8 mouse cellular contexts compared by ENCODE assay signal in genomic region chr5:24739141-24739753, GRCm38 (mm10). TPM values are rescaled to one million over a fixed set of nuclear protein-coding genes. Genes with fewer than 3 reads are reported as not detected.
DNase-seq lines count a peak whose midpoint lies in the region; ATAC-seq and TF ChIP-seq lines count a peak whose summit lies in the region.

No protein-coding gene starts in this region.

- no peak overlapping the region for H3K4me2 ChIP-seq in hindbrain, embryonic 15.5 days
- H3K4me2 ChIP-seq in hindbrain, embryonic 12.5 days (replicated peaks), result no peak overlapping the region
- H3K4me2 ChIP-seq in heart, embryonic 15.5 days, result peak overlapping the region; percentile 57
- H3K4me2 ChIP-seq in lung, postnatal 0 days (replicated peaks; ENCODE audit: low read depth, low read length), result peak overlapping the region; percentile 30

- H3K27ac ChIP-seq in hindbrain, embryonic 15.5 days (replicated peaks), result peak overlapping the region; percentile 23; the same call in 1 of the 2 replicates
- no peak overlapping the region for H3K27ac ChIP-seq in hindbrain, embryonic 12.5 days
- H3K27ac ChIP-seq in heart, embryonic 15.5 days, result peak overlapping the region; percentile 85
- peak overlapping the region; percentile 79 for H3K27ac ChIP-seq in lung, postnatal 0 days (ENCODE audit: low read length)

- H3K27me3 ChIP-seq in hindbrain, embryonic 15.5 days, result no peaks in the 10 kb centered on the region
- H3K27me3 ChIP-seq in hindbrain, embryonic 12.5 days, result no peaks in the 10 kb centered on the region
- H3K27me3 ChIP-seq in heart, embryonic 15.5 days, result no peaks in the 10 kb centered on the region
- H3K27me3 ChIP-seq in lung, postnatal 0 days (replicated peaks; ENCODE audit: insufficient read depth, low read length), result no peaks in the 10 kb centered on the region

- peak; percentile 42 for DNase-seq in adrenal gland, postnatal 25 days
- DNase-seq in kidney, postnatal 36 days, result peak; percentile 73 to 78
- peak; percentile 83 for DNase-seq in lung, postnatal 0 days (ENCODE audit: low spot score)
- peak; percentile 39 to 49 for DNase-seq in spleen, postnatal 14 days (ENCODE audit: low spot score in 2 of 2)
- DNase-seq in retina, embryonic 14.5 days (ENCODE audit: low spot score), result no peak

- TF ChIP-seq EP300 in lung, postnatal 0 days (IDR thresholded peaks at IDR 0.05), result no peak

- H3K9ac ChIP-seq in hindbrain, embryonic 15.5 days, result no peak overlapping the region
- no peak overlapping the region for H3K9ac ChIP-seq in hindbrain, embryonic 12.5 days
- no peak overlapping the region; the same call in 1 of the 2 replicates for H3K9ac ChIP-seq in heart, embryonic 15.5 days
- H3K9ac ChIP-seq in lung, postnatal 0 days (replicated peaks; ENCODE audit: low read depth), result no peak overlapping the region

- ATAC-seq in hindbrain, embryonic 15.5 days (ENCODE audit: low FRiP score, low read depth), result no peak
- no peak for ATAC-seq in hindbrain, embryonic 12.5 days (ENCODE audit: low FRiP score)
- ATAC-seq in heart, embryonic 15.5 days (replicated peaks; ENCODE audit: insufficient number of reproducible peaks, insufficient read depth, low FRiP score, low read depth), result peak; percentile 82
- peak; percentile 86 for ATAC-seq in lung, postnatal 0 days

- no peaks in the 10 kb centered on the region for H3K9me3 ChIP-seq in hindbrain, embryonic 15.5 days
- H3K9me3 ChIP-seq in hindbrain, embryonic 12.5 days (replicated peaks), result no peaks in the 10 kb centered on the region
- no peaks in the 10 kb centered on the region for H3K9me3 ChIP-seq in heart, embryonic 15.5 days (replicated peaks)
- no peaks in the 10 kb centered on the region for H3K9me3 ChIP-seq in lung, postnatal 0 days (ENCODE audit: low read length)

- no peak for TF ChIP-seq CTCF in lung, postnatal 0 days (IDR thresholded peaks at IDR 0.05)

- H3K36me3 ChIP-seq in hindbrain, embryonic 15.5 days, result no peaks in the 10 kb centered on the region
- no peaks in the 10 kb centered on the region for H3K36me3 ChIP-seq in hindbrain, embryonic 12.5 days
- no peaks in the 10 kb centered on the region for H3K36me3 ChIP-seq in heart, embryonic 15.5 days
- no peaks in the 10 kb centered on the region for H3K36me3 ChIP-seq in lung, postnatal 0 days (ENCODE audit: insufficient read depth, low read length)

- WGBS in hindbrain, embryonic 15.5 days, result 63% methylated on average over 15 of the region's 15 CpGs
- 64% methylated on average over 15 of the region's 15 CpGs for WGBS in hindbrain, embryonic 12.5 days
- WGBS in heart, embryonic 15.5 days, result 14% methylated on average over 15 of the region's 15 CpGs
- WGBS in lung, postnatal 0 days, result 36% methylated on average over 15 of the region's 15 CpGs

- H3K4me1 ChIP-seq in hindbrain, embryonic 15.5 days (replicated peaks), result no peaks in the 10 kb centered on the region
- H3K4me1 ChIP-seq in hindbrain, embryonic 12.5 days, result peaks cover 9% of the 10 kb centered on the region; the same call in 1 of the 2 replicates
- peaks cover 17% of the 10 kb centered on the region for H3K4me1 ChIP-seq in heart, embryonic 15.5 days (replicated peaks)
- no peaks in the 10 kb centered on the region for H3K4me1 ChIP-seq in lung, postnatal 0 days (ENCODE audit: insufficient read depth, low read depth, low read length)

- no peak overlapping the region for H3K4me3 ChIP-seq in hindbrain, embryonic 15.5 days
- no peak overlapping the region for H3K4me3 ChIP-seq in hindbrain, embryonic 12.5 days
- H3K4me3 ChIP-seq in heart, embryonic 15.5 days, result peak overlapping the region; percentile 11; the same call in 1 of the 2 replicates
- 0 out of 2 replicates have a peak overlapping the region, but pooled peaks have one; percentile 5 for H3K4me3 ChIP-seq in lung, postnatal 0 days (ENCODE audit: low read depth, low read length)

RNA-seq across cellular contexts. Expression of gene Wdr86, which starts 8.7 kb away (rescaled TPM):
- polyA plus RNA-seq in hindbrain, embryonic 15.5 days (2015; fragmentation: Nextera tagmentation; extraction: Ambion mirVana), result 7.7 and 8.2 TPM in 2 replicates
- 17.7 and 21.0 TPM in 2 replicates for polyA plus RNA-seq in hindbrain, embryonic 12.5 days (2016; fragmentation: Nextera tagmentation; extraction: Ambion mirVana)
- total RNA-seq in adrenal gland, postnatal 25 days (2021), result 3.2 and 3.6 TPM in 2 replicates
- polyA plus RNA-seq in heart, embryonic 15.5 days (2015; fragmentation: Nextera tagmentation; extraction: Ambion mirVana), result 4.6 and 8.1 TPM in 2 replicates
- polyA plus RNA-seq in lung, postnatal 0 days (2015; fragmentation: Nextera tagmentation; extraction: Ambion mirVana), result 11.0 and 12.5 TPM in 2 replicates

RNA-seq across cellular contexts. Expression of gene Crygn, which starts 18.6 kb away (rescaled TPM):
- polyA plus RNA-seq in hindbrain, embryonic 15.5 days (2015; fragmentation: Nextera tagmentation; extraction: Ambion mirVana), result 0.77 and 2.0 TPM in 2 replicates
- 4.7 TPM in 1 of 2 replicates, not detected in the other for polyA plus RNA-seq in hindbrain, embryonic 12.5 days (2016; fragmentation: Nextera tagmentation; extraction: Ambion mirVana)
- total RNA-seq in adrenal gland, postnatal 25 days (2021), result 2.4 TPM in 1 of 2 replicates, not detected in the other
- 2.5 TPM in 1 of 2 replicates, not detected in the other for polyA plus RNA-seq in heart, embryonic 15.5 days (2015; fragmentation: Nextera tagmentation; extraction: Ambion mirVana)
- polyA plus RNA-seq in lung, postnatal 0 days (2015; fragmentation: Nextera tagmentation; extraction: Ambion mirVana), result 5.8 TPM in 2 replicates

RNA-seq across cellular contexts. Expression of gene Nub1, which starts 53.9 kb away (rescaled TPM):
- polyA plus RNA-seq in hindbrain, embryonic 15.5 days (2015; fragmentation: Nextera tagmentation; extraction: Ambion mirVana), result 43.9 and 49.0 TPM in 2 replicates
- 40.3 and 42.3 TPM in 2 replicates for polyA plus RNA-seq in hindbrain, embryonic 12.5 days (2016; fragmentation: Nextera tagmentation; extraction: Ambion mirVana)
- 59.5 and 71.3 TPM in 2 replicates for total RNA-seq in adrenal gland, postnatal 25 days (2021)
- 21.6 and 28.2 TPM in 2 replicates for polyA plus RNA-seq in heart, embryonic 15.5 days (2015; fragmentation: Nextera tagmentation; extraction: Ambion mirVana)
- 33.0 and 34.5 TPM in 2 replicates for polyA plus RNA-seq in lung, postnatal 0 days (2015; fragmentation: Nextera tagmentation; extraction: Ambion mirVana)

Comparison
In these comparisons a context has a peak if more than half of its experiments do, and no peak if none do; other contexts are left out.
1. ATAC-seq: peak in heart, embryonic 15.5 days (single experiment) and lung, postnatal 0 days (single experiment); none in hindbrain, embryonic 15.5 days (single experiment) and hindbrain, embryonic 12.5 days (single experiment).
2. H3K4me2 ChIP-seq: peak in heart, embryonic 15.5 days (single experiment) and lung, postnatal 0 days (single experiment); none in hindbrain, embryonic 15.5 days (single experiment) and hindbrain, embryonic 12.5 days (single experiment).
3. H3K4me3 ChIP-seq: peak in heart, embryonic 15.5 days (single experiment) and lung, postnatal 0 days (single experiment); none in hindbrain, embryonic 15.5 days (single experiment) and hindbrain, embryonic 12.5 days (single experiment).